Mouse (Mus musculus): ENCODE measurements around the gene Trip12. TPM values are rescaled to one million over a fixed set of nuclear protein-coding genes. Genes with fewer than 3 reads are reported as not detected.

The Trip12 gene
- polyA plus RNA-seq, 1 experiment from 2014 or later, result 21.2 TPM

- Histone ChIP-seq H3K27ac (ENCODE audit: low read depth) (no peak overlapping the region), H3K36me3 (replicated peaks; ENCODE audit: insufficient read depth, low read length) (no peaks in the 10 kb centered on the region; the same call in 1 of the 2 replicates), H3K4me3 (ENCODE audit: low read depth, low read length) (no peak overlapping the region), H3K9me3 (ENCODE audit: low read length) (no peaks in the 10 kb centered on the region), H3K4me1 (ENCODE audit: insufficient read depth) (peaks cover 22% of the 10 kb centered on the region), H3K27me3 (ENCODE audit: insufficient read depth, low read length) (no peaks in the 10 kb centered on the region), H3K9ac (replicated peaks) (no peak overlapping the region), H3K4me2 (ENCODE audit: low read depth, low read length) (no peak overlapping the region)
- ATAC-seq (no peak), DNase-seq (no peak)
- TF ChIP-seq EP300 (IDR thresholded peaks at IDR 0.05; ENCODE audit: low read depth) (no peak), CTCF (IDR thresholded peaks at IDR 0.05; ENCODE audit: low read depth) (no peak)
- WGBS (ENCODE audit: insufficient replicate concordance), result 83% methylated on average over 3 of the region's 3 CpGs
These were observed 8.0 kb upstream of the Trip12 start for GRCm38 (mm10) chr1:84848335-84848734.

DNA sequence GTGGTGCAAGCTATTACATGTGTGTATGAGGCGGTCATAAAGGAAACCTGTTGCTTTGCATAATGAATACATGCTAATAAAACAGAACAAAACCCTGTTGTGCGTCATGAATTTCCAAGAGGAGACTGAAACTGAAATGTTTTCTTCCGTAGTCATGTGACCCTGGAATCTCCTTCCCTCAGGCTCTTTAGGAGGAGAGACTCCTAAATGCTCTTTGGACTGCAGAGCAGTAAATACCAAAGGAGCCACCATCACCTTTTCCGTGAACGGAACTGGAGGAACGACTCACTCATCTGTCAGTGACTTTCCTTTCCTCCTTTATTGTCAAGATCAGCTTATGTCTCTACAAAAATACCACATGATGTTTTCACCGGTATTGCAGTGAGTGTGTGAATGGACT, 7.4 kb upstream of the Trip12 start:
- peaks cover 22% of the 10 kb centered on the region for H3K4me1 ChIP-seq (ENCODE audit: insufficient read depth)
- no peak overlapping the region for H3K27ac ChIP-seq (ENCODE audit: low read depth)
- DNase-seq, result no peak
- no peaks in the 10 kb centered on the region; the same call in 1 of the 2 replicates for H3K36me3 ChIP-seq (replicated peaks; ENCODE audit: insufficient read depth, low read length)
- no peak overlapping the region for H3K4me3 ChIP-seq (ENCODE audit: low read depth, low read length)
- no peak for ATAC-seq
- WGBS (ENCODE audit: insufficient replicate concordance), result 86% methylated on average over 7 of the region's 7 CpGs
- no peak overlapping the region for H3K4me2 ChIP-seq (ENCODE audit: low read depth, low read length)
- TF ChIP-seq CTCF (IDR thresholded peaks at IDR 0.05; ENCODE audit: low read depth) (no peak), EP300 (IDR thresholded peaks at IDR 0.05; ENCODE audit: low read depth) (no peak)
- no peaks in the 10 kb centered on the region for H3K27me3 ChIP-seq (ENCODE audit: insufficient read depth, low read length)
- H3K9me3 ChIP-seq (ENCODE audit: low read length), result no peaks in the 10 kb centered on the region
- no peak overlapping the region for H3K9ac ChIP-seq (replicated peaks)

GRCm38 (mm10) chr1:84843366-84843765, 3.0 kb upstream of the Trip12 start:
- Histone ChIP-seq H3K9me3 (ENCODE audit: low read length) (no peaks in the 10 kb centered on the region), H3K4me2 (ENCODE audit: low read depth, low read length) (no peak overlapping the region), H3K36me3 (replicated peaks; ENCODE audit: insufficient read depth, low read length) (no peaks in the 10 kb centered on the region; the same call in 1 of the 2 replicates), H3K9ac (replicated peaks) (no peak overlapping the region), H3K27me3 (ENCODE audit: insufficient read depth, low read length) (no peaks in the 10 kb centered on the region), H3K4me1 (ENCODE audit: insufficient read depth) (peaks cover 4% of the 10 kb centered on the region), H3K27ac (ENCODE audit: low read depth) (no peak overlapping the region), H3K4me3 (ENCODE audit: low read depth, low read length) (no peak overlapping the region)
- DNase-seq (no peak), ATAC-seq (no peak)
- TF ChIP-seq EP300 (IDR thresholded peaks at IDR 0.05; ENCODE audit: low read depth) (no peak), CTCF (IDR thresholded peaks at IDR 0.05; ENCODE audit: low read depth) (no peak)
- 85% methylated on average over 2 of the region's 2 CpGs for WGBS (ENCODE audit: insufficient replicate concordance)

- H3K4me1 ChIP-seq (ENCODE audit: insufficient read depth), result peaks cover 6% of the 10 kb centered on the region
- H3K27me3 ChIP-seq (ENCODE audit: insufficient read depth, low read length), result no peaks in the 10 kb centered on the region
- H3K9ac ChIP-seq (replicated peaks), result no peak overlapping the region
- H3K9me3 ChIP-seq (ENCODE audit: low read length), result no peaks in the 10 kb centered on the region
- DNase-seq, result no peak
- 65% methylated on average over 3 of the region's 3 CpGs for WGBS (ENCODE audit: insufficient replicate concordance)
- peak overlapping the region; percentile 95; the same call in 1 of the 2 replicates for H3K4me2 ChIP-seq (ENCODE audit: low read depth, low read length)
- no peaks in the 10 kb centered on the region for H3K36me3 ChIP-seq (replicated peaks; ENCODE audit: insufficient read depth, low read length)
- no peak for TF ChIP-seq CTCF (IDR thresholded peaks at IDR 0.05; ENCODE audit: low read depth)
- TF ChIP-seq EP300 (IDR thresholded peaks at IDR 0.05; ENCODE audit: low read depth), result no peak
- peak overlapping the region; percentile 99; the same call in 1 of the 2 replicates for H3K27ac ChIP-seq (ENCODE audit: low read depth)
- no peak for ATAC-seq
- H3K4me3 ChIP-seq (ENCODE audit: low read depth, low read length), result peak overlapping the region; percentile 92; the same call in 1 of the 2 replicates
These were observed 745 bp upstream of the Trip12 start for GRCm38 (mm10) chr1:84841061-84841460.

DNA sequence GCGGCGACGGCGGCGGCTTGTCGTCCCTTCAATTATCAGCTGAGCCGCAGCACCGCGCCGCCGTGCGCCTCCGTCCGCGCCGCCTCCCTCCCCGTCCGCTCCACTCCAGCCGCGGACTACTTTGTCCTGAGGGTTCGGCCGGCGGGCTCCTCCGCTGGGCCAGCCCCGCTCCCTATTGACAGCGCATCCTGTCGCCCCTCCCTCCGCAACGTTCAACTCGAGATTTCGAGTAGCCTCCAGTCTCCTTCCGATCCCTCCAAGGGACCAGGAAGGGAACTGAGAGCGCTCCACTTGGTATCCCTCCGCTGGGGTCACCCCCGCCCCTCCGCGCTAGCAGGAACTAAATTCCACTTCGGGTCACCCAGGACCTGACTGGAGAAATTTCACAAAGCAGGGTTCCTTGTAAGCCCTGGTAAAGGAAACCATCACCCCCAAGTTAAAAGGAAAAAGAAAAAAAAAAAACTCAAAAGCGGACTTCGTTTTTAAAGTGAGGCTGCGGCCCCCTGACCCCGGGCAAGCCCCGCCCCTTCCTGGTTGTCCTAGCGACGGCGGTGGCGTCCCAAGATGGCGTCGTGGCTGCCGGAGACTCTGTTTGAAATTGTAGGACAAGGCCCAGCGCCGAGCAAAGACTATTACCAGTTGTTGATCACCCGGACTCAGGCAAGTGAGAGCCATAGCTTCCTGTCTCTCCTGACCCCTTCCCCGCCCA, 853 bp downstream of the Trip12 start, which contains the start of gene Fbxo36:
Gene Fbxo36, plus strand, starts transcription at position 533 of the 709 bp plus-strand sequence.
- DNase-seq (peak; percentile 93), ATAC-seq (peak; percentile 90)
- H3K9ac ChIP-seq (replicated peaks), result peak within 1 kb of the TSS; percentile 99
- peak within 1 kb of the TSS; percentile 95 for H3K4me2 ChIP-seq (ENCODE audit: low read depth, low read length)
- TF ChIP-seq EP300 (IDR thresholded peaks at IDR 0.05; ENCODE audit: low read depth) (peak; percentile 56; the same call in 1 of the 2 replicates), CTCF (IDR thresholded peaks at IDR 0.05; ENCODE audit: low read depth) (0 out of 2 replicates have a peak, but pooled peaks have one; percentile 15)
- H3K27me3 ChIP-seq (ENCODE audit: insufficient read depth, low read length), result no peaks in the 10 kb centered on the region
- H3K4me1 ChIP-seq (ENCODE audit: insufficient read depth), result peaks cover 6% of the 10 kb centered on the region
- peak within 1 kb of the TSS; percentile 92 for H3K4me3 ChIP-seq (ENCODE audit: low read depth, low read length)
- H3K9me3 ChIP-seq (ENCODE audit: low read length), result no peaks in the 10 kb centered on the region
- H3K27ac ChIP-seq (ENCODE audit: low read depth), result peak within 1 kb of the TSS; percentile 99
- under 1% methylated on average over 38 of the region's 54 CpGs for whole genome bisulfite sequencing (ENCODE audit: insufficient replicate concordance)
- H3K36me3 ChIP-seq (replicated peaks; ENCODE audit: insufficient read depth, low read length), result no peaks in the 10 kb centered on the region

GRCm38 (mm10) chr1:84838621-84839151, 1.6 kb downstream of the Trip12 start:
- Histone ChIP-seq H3K4me2 (ENCODE audit: low read depth, low read length) (peak overlapping the region; percentile 95), H3K4me3 (ENCODE audit: low read depth, low read length) (peak overlapping the region; percentile 92), H3K4me1 (ENCODE audit: insufficient read depth) (peaks cover 6% of the 10 kb centered on the region), H3K36me3 (replicated peaks; ENCODE audit: insufficient read depth, low read length) (no peaks in the 10 kb centered on the region; the same call in 1 of the 2 replicates), H3K27ac (ENCODE audit: low read depth) (peak overlapping the region; percentile 99), H3K9me3 (ENCODE audit: low read length) (no peaks in the 10 kb centered on the region), H3K27me3 (ENCODE audit: insufficient read depth, low read length) (no peaks in the 10 kb centered on the region), H3K9ac (replicated peaks) (peak overlapping the region; percentile 99)
- TF ChIP-seq CTCF (IDR thresholded peaks at IDR 0.05; ENCODE audit: low read depth) (no peak), EP300 (IDR thresholded peaks at IDR 0.05; ENCODE audit: low read depth) (no peak)
- DNase-seq, result peak; percentile 77
- ATAC-seq, result peak; percentile 36
- 0% methylated on average over 35 of the region's 44 CpGs for WGBS (ENCODE audit: insufficient replicate concordance)
